ENCODE assay signal across 26 mouse cellular contexts in the genomic region with DNA sequence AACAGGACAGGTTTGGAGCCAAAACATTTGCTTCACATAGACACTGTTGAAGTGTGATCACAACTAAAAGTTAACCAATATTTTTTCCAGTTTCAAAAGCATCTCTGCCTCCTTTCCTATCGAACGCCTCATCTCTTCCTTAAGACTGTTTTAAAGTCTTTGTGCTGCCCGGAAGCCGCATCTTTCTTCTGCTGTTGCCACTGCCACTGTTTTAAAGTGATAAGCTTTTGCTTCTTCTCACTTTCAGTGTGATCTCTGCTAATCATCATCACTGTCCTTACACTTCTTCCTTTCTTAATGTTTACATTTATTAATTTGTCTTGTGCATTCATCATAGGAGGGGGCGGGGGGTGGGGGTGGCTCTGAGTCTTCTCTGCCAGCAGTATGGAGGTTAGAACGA. TPM values are rescaled to one million over a fixed set of nuclear protein-coding genes. Genes with fewer than 3 reads are reported as not detected.
DNase-seq lines count a peak whose midpoint lies in the region; ATAC-seq and TF ChIP-seq lines count a peak whose summit lies in the region.
"Had no signal": no experiment of that assay in that cellular context is flagged by ENCODE, and none has a peak within 500 bp of the region (broad histone marks: within the 10 kb centered on the region; RNA-seq: fewer than 3 reads in every experiment).

No protein-coding gene starts in this region.

- H3K4me1 ChIP-seq in liver, embryonic 11.5 days (replicated peaks; ENCODE audit: control insufficient read depth, insufficient read depth, low read length) = peaks cover 7% of the 10 kb centered on the region; the same call in 1 of the 2 replicates
- H3K4me1 ChIP-seq in liver, postnatal 0 days (ENCODE audit: insufficient read depth) = peaks cover 4% of the 10 kb centered on the region; the same call in 1 of the 2 replicates
- peaks cover 4 to 11% of the 10 kb centered on the region in 2 experiments for H3K4me1 ChIP-seq in liver, embryonic 14.5 days (replicated peaks; ENCODE audit: control insufficient read depth in 2 of 2, insufficient read depth in 2 of 2, low read length in 1 of 2)
- H3K4me1 ChIP-seq in heart, embryonic 10.5 days = peaks cover 6% of the 10 kb centered on the region; the same call in 1 of the 2 replicates

- no peaks in the 10 kb centered on the region for H3K27me3 ChIP-seq in liver, embryonic 11.5 days (replicated peaks; ENCODE audit: control insufficient read depth, insufficient read depth, low read length)
- H3K27me3 ChIP-seq in liver, postnatal 0 days (ENCODE audit: insufficient read depth, low read length) = peaks cover 6% of the 10 kb centered on the region; the same call in 1 of the 2 replicates
- H3K27me3 ChIP-seq in liver, embryonic 14.5 days (ENCODE audit: control insufficient read depth, insufficient read depth, low read length) = no peaks in the 10 kb centered on the region
- H3K27me3 ChIP-seq in heart, embryonic 10.5 days (ENCODE audit: insufficient read depth, poor library complexity, severe bottlenecking) = no peaks in the 10 kb centered on the region
- H3K27me3 ChIP-seq: CH12.LX; hindbrain, embryonic 12.5 days had no signal

- H3K27ac ChIP-seq in liver, embryonic 11.5 days (ENCODE audit: low read depth, low read length) = no peak overlapping the region
- no peak overlapping the region for H3K27ac ChIP-seq in liver, postnatal 0 days (ENCODE audit: low read depth)
- no peak overlapping the region for H3K27ac ChIP-seq in liver, embryonic 14.5 days
- no peak overlapping the region for H3K27ac ChIP-seq in heart, embryonic 10.5 days
- H3K27ac ChIP-seq: forebrain, embryonic 10.5 days; forebrain, embryonic 13.5 days; gastrocnemius, adult 2 months; heart, embryonic 13.5 days; hindbrain, embryonic 12.5 days; hindbrain, embryonic 15.5 days had no signal

- H3K9ac ChIP-seq in liver, embryonic 11.5 days (ENCODE audit: low read depth, low read length) = no peak overlapping the region
- no peak overlapping the region for H3K9ac ChIP-seq in liver, postnatal 0 days (replicated peaks)
- H3K9ac ChIP-seq in liver, embryonic 14.5 days (replicated peaks) = no peak overlapping the region
- H3K9ac ChIP-seq: forebrain, embryonic 13.5 days; heart, embryonic 13.5 days; hindbrain, embryonic 12.5 days; hindbrain, embryonic 15.5 days had no signal

- TF ChIP-seq EP300 in liver, postnatal 0 days (IDR thresholded peaks at IDR 0.05; ENCODE audit: low read depth) = no peak
- TF ChIP-seq EP300 in liver, embryonic 14.5 days (IDR thresholded peaks at IDR 0.05; ENCODE audit: low read depth) = no peak

- H3K9me3 ChIP-seq in liver, embryonic 11.5 days (ENCODE audit: control insufficient read depth, low read length) = no peaks in the 10 kb centered on the region
- no peaks in the 10 kb centered on the region for H3K9me3 ChIP-seq in liver, postnatal 0 days (ENCODE audit: low read length)
- H3K9me3 ChIP-seq in liver, embryonic 14.5 days (ENCODE audit: control insufficient read depth, low read length) = no peaks in the 10 kb centered on the region
- H3K9me3 ChIP-seq in heart, embryonic 10.5 days = no peaks in the 10 kb centered on the region
- H3K9me3 ChIP-seq: forebrain, embryonic 10.5 days; forebrain, embryonic 13.5 days; heart, embryonic 13.5 days; hindbrain, embryonic 12.5 days; hindbrain, embryonic 15.5 days had no signal

- no peaks in the 10 kb centered on the region for H3K36me3 ChIP-seq in liver, embryonic 11.5 days (ENCODE audit: control insufficient read depth, insufficient read depth, low read length)
- no peaks in the 10 kb centered on the region for H3K36me3 ChIP-seq in liver, postnatal 0 days (replicated peaks; ENCODE audit: insufficient read depth, low read length)
- no peaks in the 10 kb centered on the region for H3K36me3 ChIP-seq in liver, embryonic 14.5 days (replicated peaks; ENCODE audit: control insufficient read depth, insufficient read depth, low read depth)
- H3K36me3 ChIP-seq in heart, embryonic 10.5 days = no peaks in the 10 kb centered on the region
- H3K36me3 ChIP-seq: heart, embryonic 13.5 days; hindbrain, embryonic 12.5 days; hindbrain, embryonic 15.5 days had no signal

- WGBS in liver, embryonic 11.5 days = 55% methylated on average over 6 of the region's 6 CpGs
- WGBS in liver, postnatal 0 days (ENCODE audit: insufficient replicate concordance) = 40% methylated on average over 6 of the region's 6 CpGs
- WGBS in liver, embryonic 14.5 days (ENCODE audit: insufficient replicate concordance) = 23% methylated on average over 6 of the region's 6 CpGs
- WGBS in heart, embryonic 10.5 days = 74% methylated on average over 6 of the region's 6 CpGs

- DNase-seq in liver, embryonic 11.5 days (ENCODE audit: low spot score) = no peak
- DNase-seq in liver, postnatal 0 days = no peak
- DNase-seq in MEL-GATA-1-ER (ENCODE audit: extremely low read depth, low read depth) = peak; percentile 87
- no peak for DNase-seq in liver, embryonic 14.5 days (ENCODE audit: low read depth in 3 of 3, low spot score in 3 of 3)
- DNase-seq in gastrocnemius, adult 18-20 months (ENCODE audit: low spot score) = no peak
- DNase-seq in B cell, adult 2 months = no peak
- DNase-seq in heart, embryonic 10.5 days (ENCODE audit: low spot score) = no peak
- DNase-seq: adrenal gland, postnatal 10 days; adrenal gland, postnatal 36 days; cerebellum, adult 11 months; cerebellum, adult 2 months; cerebellum, adult 9-11 months; cerebellum, postnatal 25 days; gastrocnemius, adult 2 months; gastrocnemius, postnatal 25 days; heart, adult 18-20 months; heart, postnatal 14 days had no signal

- TF ChIP-seq CTCF in liver, postnatal 0 days (IDR thresholded peaks at IDR 0.05; ENCODE audit: low read depth) = no peak
- no peak for TF ChIP-seq CTCF in liver, embryonic 14.5 days (IDR thresholded peaks at IDR 0.05; ENCODE audit: low read depth)

- H3K4me2 ChIP-seq in liver, embryonic 11.5 days = peak overlapping the region; percentile 27; the same call in 1 of the 2 replicates
- no peak overlapping the region for H3K4me2 ChIP-seq in liver, postnatal 0 days (ENCODE audit: low read depth, low read length)
- H3K4me2 ChIP-seq in liver, embryonic 14.5 days (ENCODE audit: low read depth) = peak overlapping the region; percentile 2; the same call in 1 of the 2 replicates
- H3K4me2 ChIP-seq: forebrain, embryonic 13.5 days; heart, embryonic 13.5 days; hindbrain, embryonic 12.5 days; hindbrain, embryonic 15.5 days had no signal

- ATAC-seq in liver, embryonic 11.5 days (replicated peaks; ENCODE audit: low FRiP score) = no peak
- ATAC-seq in liver, postnatal 0 days = no peak
- no peak for ATAC-seq in liver, embryonic 14.5 days (ENCODE audit: insufficient read depth)
- 0 out of 2 replicates have a peak, but pooled peaks have one; percentile 10 for ATAC-seq in megakaryocyte progenitor cell, adult 5-6 weeks (replicated peaks; ENCODE audit: poor library complexity)
- ATAC-seq: forebrain, embryonic 13.5 days; forebrain, embryonic 16.5 days; Patski had no signal

- no peak overlapping the region for H3K4me3 ChIP-seq in liver, embryonic 11.5 days (ENCODE audit: low read depth, low read length)
- H3K4me3 ChIP-seq in liver, postnatal 0 days (ENCODE audit: low read depth, low read length) = no peak overlapping the region
- H3K4me3 ChIP-seq in liver, embryonic 14.5 days (ENCODE audit: insufficient read depth in 1 of 2, low read depth in 2 of 2, low read length in 2 of 2) = no peak overlapping the region
- H3K4me3 ChIP-seq in heart, embryonic 10.5 days = no peak overlapping the region
- H3K4me3 ChIP-seq: forebrain, embryonic 10.5 days; forebrain, embryonic 13.5 days; gastrocnemius, adult 2 months; heart, embryonic 13.5 days; hindbrain, embryonic 12.5 days; hindbrain, embryonic 15.5 days had no signal

RNA-seq across cellular contexts. Expression of a gene that starts 2.1 kb away (rescaled TPM):
- polyA plus RNA-seq in liver, embryonic 11.5 days (2014; fragmentation: Nextera tagmentation; extraction: Ambion mirVana) = 2.0 and 2.1 TPM in 2 replicates
- polyA plus RNA-seq in liver, postnatal 0 days (2015; fragmentation: Nextera tagmentation; extraction: Ambion mirVana) = 0.18 and 0.27 TPM in 2 replicates
- polyA plus RNA-seq in liver, embryonic 14.5 days (2012; rRNA removed) = 0.23 and 0.28 TPM in 2 replicates
- 0.22 and 0.29 TPM in 2 replicates for polyA plus RNA-seq in liver, embryonic 14.5 days (2014; fragmentation: Nextera tagmentation; extraction: Ambion mirVana)
- 5.8 and 6.4 TPM in 2 replicates for total RNA-seq in megakaryocyte progenitor cell, adult 5-6 weeks (2015)
- total RNA-seq in megakaryocyte progenitor cell, adult 5-6 weeks (2017) = 1.7 and 1.9 TPM in 2 replicates
- 1 to 10 TPM; 2.0 to 3.3 TPM for total RNA-seq in gastrocnemius, adult 18-20 months (2021)
- 2.3 and 3.4 TPM in 2 replicates for polyA plus RNA-seq in heart, embryonic 10.5 days (2016; fragmentation: Nextera tagmentation; extraction: Ambion mirVana)
